Mouse (Mus musculus): ENCODE data around the gene Mrpl28. TPM values are rescaled to one million over a fixed set of nuclear protein-coding genes. Genes with fewer than 3 reads are reported as not detected.
A peak's percentile ranks its signal among the peaks of the same experiment; 100 is the strongest.
"Not testable (repeated sequence)": the region's sequence is repeated elsewhere in the genome, so short reads cannot be mapped to it uniquely, and the experiment has no call there.

Gene Mrpl28
- polyA plus RNA-seq, 1 experiment from 2014 or later: 135 TPM

GRCm38 (mm10) chr17:26114061-26114460 lies 9.2 kb upstream of the Mrpl28 start:
- Histone ChIP-seq H3K36me3 (ENCODE audit: control insufficient read depth, insufficient read depth, low read length) (no peaks in the 10 kb centered on the region), H3K4me1 (replicated peaks; ENCODE audit: control insufficient read depth, insufficient read depth) (no peaks in the 10 kb centered on the region), H3K4me2 (replicated peaks; ENCODE audit: low read depth) (peak overlapping the region; percentile 92), H3K9ac (ENCODE audit: low read length) (peak overlapping the region; percentile 73; the same call in 1 of the 2 replicates), H3K4me3 (ENCODE audit: low read depth, low read length) (peak overlapping the region; percentile 61), H3K9me3 (ENCODE audit: control insufficient read depth, low read length) (no peaks in the 10 kb centered on the region), H3K27ac (replicated peaks) (peak overlapping the region; percentile 89), H3K27me3 (ENCODE audit: control insufficient read depth, insufficient read depth, low read length) (peaks cover 9% of the 10 kb centered on the region)
- no peak for TF ChIP-seq EP300 (optimal IDR thresholded peaks at IDR 0.05)
- DNase-seq (ENCODE audit: low spot score) (no peak), ATAC-seq (ENCODE audit: low FRiP score, low TSS enrichment) (no peak)
- 14% methylated on average over 8 of the region's 8 CpGs for WGBS

- H3K9ac ChIP-seq (ENCODE audit: low read length); H3K9me3 ChIP-seq (ENCODE audit: control insufficient read depth, low read length); H3K27me3 ChIP-seq (ENCODE audit: control insufficient read depth, insufficient read depth, low read length); DNase-seq (ENCODE audit: low spot score); H3K4me3 ChIP-seq (ENCODE audit: low read depth, low read length); ATAC-seq (ENCODE audit: low FRiP score, low TSS enrichment); H3K36me3 ChIP-seq (ENCODE audit: control insufficient read depth, insufficient read depth, low read length); H3K4me1 ChIP-seq (replicated peaks; ENCODE audit: control insufficient read depth, insufficient read depth): not testable (repeated sequence)
- peak; percentile 13; the same call in 1 of the 2 replicates for TF ChIP-seq CTCF (IDR thresholded peaks at IDR 0.05; ENCODE audit: low read depth)
- WGBS: 61% methylated on average over 7 of the region's 7 CpGs
- H3K4me2 ChIP-seq (replicated peaks; ENCODE audit: low read depth): peak overlapping the region; percentile 12; the same call in 1 of the 2 replicates
- H3K27ac ChIP-seq (replicated peaks): peak overlapping the region; percentile 84
These were observed 8.8 kb upstream of the Mrpl28 start for GRCm38 (mm10) chr17:26114461-26114860.

- Histone ChIP-seq H3K27me3 (ENCODE audit: control insufficient read depth, insufficient read depth, low read length) (peaks cover 9% of the 10 kb centered on the region), H3K4me2 (replicated peaks; ENCODE audit: low read depth) (peak overlapping the region; percentile 12; the same call in 1 of the 2 replicates), H3K9ac (ENCODE audit: low read length) (no peak overlapping the region), H3K9me3 (ENCODE audit: control insufficient read depth, low read length) (no peaks in the 10 kb centered on the region), H3K4me1 (replicated peaks; ENCODE audit: control insufficient read depth, insufficient read depth) (no peaks in the 10 kb centered on the region), H3K4me3 (ENCODE audit: low read depth, low read length) (no peak overlapping the region), H3K36me3 (ENCODE audit: control insufficient read depth, insufficient read depth, low read length) (no peaks in the 10 kb centered on the region), H3K27ac (replicated peaks) (peak overlapping the region; percentile 84)
- DNase-seq (ENCODE audit: low spot score) (peak; percentile 82), ATAC-seq (ENCODE audit: low FRiP score, low TSS enrichment) (peak; percentile 55)
- no peak for TF ChIP-seq EP300 (optimal IDR thresholded peaks at IDR 0.05)
- 71% methylated on average over 7 of the region's 7 CpGs for WGBS
These were observed 7.9 kb upstream of the Mrpl28 start for GRCm38 (mm10) chr17:26115205-26115898.

GRCm38 (mm10) chr17:26115956-26116487 lies 7.3 kb upstream of the Mrpl28 start:
- H3K4me1 ChIP-seq (replicated peaks; ENCODE audit: control insufficient read depth, insufficient read depth): no peaks in the 10 kb centered on the region
- no peak overlapping the region for H3K4me3 ChIP-seq (ENCODE audit: low read depth, low read length)
- peak overlapping the region; percentile 84 for H3K27ac ChIP-seq (replicated peaks)
- peak; percentile 14; the same call in 1 of the 2 replicates for ATAC-seq (ENCODE audit: low FRiP score, low TSS enrichment)
- TF ChIP-seq CTCF (IDR thresholded peaks at IDR 0.05; ENCODE audit: low read depth) (no peak), EP300 (optimal IDR thresholded peaks at IDR 0.05) (no peak)
- DNase-seq (ENCODE audit: low spot score): peak; percentile 63
- no peaks in the 10 kb centered on the region for H3K36me3 ChIP-seq (ENCODE audit: control insufficient read depth, insufficient read depth, low read length)
- H3K9me3 ChIP-seq (ENCODE audit: control insufficient read depth, low read length): no peaks in the 10 kb centered on the region
- no peak overlapping the region for H3K9ac ChIP-seq (ENCODE audit: low read length)
- H3K4me2 ChIP-seq (replicated peaks; ENCODE audit: low read depth): no peak overlapping the region
- 50% methylated on average over 1 of the region's 3 CpGs for whole genome bisulfite sequencing
- peaks cover 9% of the 10 kb centered on the region for H3K27me3 ChIP-seq (ENCODE audit: control insufficient read depth, insufficient read depth, low read length)

GRCm38 (mm10) chr17:26116503-26117258 lies 6.6 kb upstream of the Mrpl28 start:
- H3K27me3 ChIP-seq (ENCODE audit: control insufficient read depth, insufficient read depth, low read length): peaks cover 9% of the 10 kb centered on the region
- 72% methylated on average over 17 of the region's 17 CpGs for WGBS
- H3K4me3 ChIP-seq (ENCODE audit: low read depth, low read length): no peak overlapping the region
- H3K27ac ChIP-seq (replicated peaks): peak overlapping the region; percentile 84
- no peaks in the 10 kb centered on the region for H3K9me3 ChIP-seq (ENCODE audit: control insufficient read depth, low read length)
- H3K36me3 ChIP-seq (ENCODE audit: control insufficient read depth, insufficient read depth, low read length): no peaks in the 10 kb centered on the region
- peak; percentile 61 for ATAC-seq (ENCODE audit: low FRiP score, low TSS enrichment)
- no peak overlapping the region for H3K4me2 ChIP-seq (replicated peaks; ENCODE audit: low read depth)
- DNase-seq (ENCODE audit: low spot score): peak; percentile 68
- no peak overlapping the region for H3K9ac ChIP-seq (ENCODE audit: low read length)
- H3K4me1 ChIP-seq (replicated peaks; ENCODE audit: control insufficient read depth, insufficient read depth): no peaks in the 10 kb centered on the region
- no peak for TF ChIP-seq EP300 (optimal IDR thresholded peaks at IDR 0.05)
- TF ChIP-seq CTCF (IDR thresholded peaks at IDR 0.05; ENCODE audit: low read depth): no peak

Measured in stomach, postnatal 0 days (tissue).